Mouse (Mus musculus): ENCODE measurements around the gene Zkscan1.
"Not testable (repeated sequence)": the region's sequence is repeated elsewhere in the genome, so short reads cannot be mapped to it uniquely, and the experiment has no call there.

Zkscan1 gene

GRCm38 (mm10) chr5:138084996-138085395 is at the start of gene Zkscan1:
Gene Zkscan1 (plus strand): TSS chr5:138085084.
- DNase-seq (ENCODE audit: low spot score): peak; percentile 73

DNA sequence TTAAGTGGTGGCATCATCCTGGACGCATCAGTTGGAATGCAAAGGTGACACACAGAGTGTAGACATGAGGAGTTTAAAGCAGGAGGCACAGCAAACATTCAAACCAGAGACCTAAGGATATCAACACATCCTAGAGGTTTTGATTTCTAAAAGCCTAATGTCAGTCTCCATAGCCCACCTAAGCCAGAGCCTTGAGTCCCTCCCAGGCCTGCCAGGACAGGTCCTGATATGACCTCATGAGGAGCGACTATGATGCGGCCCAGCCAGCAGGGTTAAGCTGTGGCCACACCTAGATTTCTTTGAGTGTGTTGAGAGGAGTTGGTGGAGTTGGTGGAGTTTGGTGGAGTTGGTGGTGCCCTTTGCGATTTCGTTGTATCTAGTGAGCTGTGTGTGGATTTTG is 32.0 kb upstream of the Zkscan1 start, which contains the start of gene Smok3c:
TSS of gene Smok3c (plus strand) at position 301 of the 400 bp plus-strand sequence.
- DNase-seq (ENCODE audit: low spot score): not testable (repeated sequence)

GRCm38 (mm10) chr5:138073803-138074202 is 11.1 kb upstream of the Zkscan1 start:
- no peak for DNase-seq (ENCODE audit: low spot score)

DNA sequence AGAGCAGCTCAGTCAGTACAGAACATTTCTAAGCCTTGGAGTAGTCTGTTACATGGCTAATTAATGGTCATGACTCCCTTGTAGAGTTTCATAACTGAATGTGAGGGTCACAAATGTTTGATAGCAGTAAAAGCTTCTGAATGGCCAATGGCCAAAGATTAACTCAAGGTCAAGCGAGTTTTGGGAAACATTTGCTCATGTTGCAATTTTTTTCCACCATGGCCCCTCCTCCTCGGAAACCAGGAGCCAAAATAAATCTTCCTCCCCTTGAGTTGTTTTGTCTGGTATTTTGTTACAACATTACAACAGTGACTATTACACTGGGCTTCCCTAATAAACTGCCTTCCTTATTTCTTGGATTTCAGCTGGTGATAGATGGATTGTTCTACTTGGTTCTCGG is 9.2 kb upstream of the Zkscan1 start:
- no peak for DNase-seq (ENCODE audit: low spot score)

GRCm38 (mm10) chr5:138076148-138076547 is 8.7 kb upstream of the Zkscan1 start:
- DNase-seq (ENCODE audit: low spot score): no peak

DNA sequence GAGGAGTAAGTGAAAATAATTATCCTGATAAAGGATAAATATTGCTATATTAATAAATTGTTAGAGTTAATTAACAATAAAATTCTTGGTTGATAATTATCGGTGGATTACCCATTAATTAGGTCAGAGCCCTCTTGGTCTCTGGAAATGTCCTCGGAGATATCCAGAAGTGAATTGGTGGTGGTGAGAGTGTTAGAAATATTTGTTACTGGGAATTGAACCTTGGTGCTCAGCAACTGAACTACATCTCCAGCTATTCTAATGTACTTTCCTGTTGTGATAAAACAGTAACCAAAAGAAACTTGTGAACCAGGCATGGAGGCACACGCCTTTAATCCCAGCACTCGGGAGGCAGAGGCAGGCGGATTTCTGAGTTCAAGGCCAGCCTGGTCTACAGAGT is 4.4 kb upstream of the Zkscan1 start:
- DNase-seq (ENCODE audit: low spot score): no peak

DNA sequence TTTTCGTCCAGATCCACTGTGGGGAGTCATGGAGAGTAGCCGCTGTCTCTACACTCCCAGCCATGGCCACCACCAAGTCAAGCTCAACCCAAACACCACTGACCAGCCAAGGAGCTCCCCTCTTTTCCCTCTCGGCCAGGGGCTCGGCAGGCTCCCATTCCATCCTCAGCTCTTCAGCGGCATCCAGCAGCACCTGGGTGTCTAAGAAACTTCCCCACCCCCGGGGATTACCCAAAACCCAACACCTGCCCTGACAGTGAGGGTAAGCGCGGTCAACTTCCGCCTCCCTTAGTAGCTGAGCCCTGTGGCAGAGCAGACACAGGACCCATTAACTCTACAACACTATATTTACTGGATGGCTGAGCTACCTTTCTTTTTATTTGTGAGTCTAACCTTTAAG is 3.4 kb upstream of the Zkscan1 start:
- no peak for DNase-seq (ENCODE audit: low spot score)

DNA sequence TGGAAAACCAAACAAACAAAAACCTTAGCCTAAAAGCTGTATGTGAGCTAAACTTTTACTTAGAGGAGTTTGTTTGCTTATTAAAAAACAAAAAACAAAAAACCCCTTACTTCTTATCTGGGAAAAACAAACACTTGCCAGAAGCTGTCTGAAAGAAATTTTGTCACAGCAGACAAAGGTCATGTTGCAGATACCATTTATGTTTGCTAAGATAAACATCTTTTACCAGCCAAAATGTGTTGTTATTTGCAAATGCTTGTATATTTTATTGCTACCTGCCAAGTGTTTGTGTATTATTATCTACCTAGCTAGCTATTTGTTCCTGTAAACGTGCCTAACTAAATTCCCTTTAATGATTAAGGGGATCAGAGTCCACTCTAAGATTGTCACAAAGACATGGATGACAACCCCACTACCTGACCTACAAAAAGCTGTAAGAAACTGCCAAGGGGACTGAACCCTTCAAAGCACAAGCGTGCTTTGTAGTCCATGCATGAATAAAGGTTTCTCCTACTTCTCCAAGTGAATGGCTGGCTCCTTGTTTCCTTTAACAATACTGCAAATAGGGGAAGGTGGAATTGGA is 1.5 kb upstream of the Zkscan1 start:
- DNase-seq (ENCODE audit: low spot score): no peak

- no peak for DNase-seq (ENCODE audit: low spot score)
Measured at GRCm38 (mm10) chr5:138083936-138084335, 948 bp upstream of the Zkscan1 start.

DNA sequence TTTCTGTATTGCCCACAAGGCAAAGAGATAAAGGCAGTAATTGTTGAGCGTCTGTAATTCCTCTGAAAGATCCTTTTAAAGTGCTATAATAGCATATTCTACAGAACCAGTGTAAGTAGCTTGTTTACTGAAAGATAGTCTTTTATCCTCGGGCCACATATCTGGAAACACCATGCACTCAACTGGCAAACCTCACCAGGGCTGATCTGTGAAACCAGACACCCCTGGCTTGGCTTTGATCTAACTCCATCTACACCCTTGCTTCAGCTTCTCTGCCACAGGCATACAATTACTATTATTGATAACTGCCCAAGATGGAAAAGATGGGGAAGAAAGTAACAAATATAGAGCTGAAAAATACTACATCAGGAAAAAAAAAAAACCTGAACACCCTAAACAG is 377 bp upstream of the Zkscan1 start:
- DNase-seq (ENCODE audit: low spot score): no peak

GRCm38 (mm10) chr5:138085421-138085911 is 582 bp downstream of the Zkscan1 start:
- DNase-seq (ENCODE audit: low spot score): no peak

DNA sequence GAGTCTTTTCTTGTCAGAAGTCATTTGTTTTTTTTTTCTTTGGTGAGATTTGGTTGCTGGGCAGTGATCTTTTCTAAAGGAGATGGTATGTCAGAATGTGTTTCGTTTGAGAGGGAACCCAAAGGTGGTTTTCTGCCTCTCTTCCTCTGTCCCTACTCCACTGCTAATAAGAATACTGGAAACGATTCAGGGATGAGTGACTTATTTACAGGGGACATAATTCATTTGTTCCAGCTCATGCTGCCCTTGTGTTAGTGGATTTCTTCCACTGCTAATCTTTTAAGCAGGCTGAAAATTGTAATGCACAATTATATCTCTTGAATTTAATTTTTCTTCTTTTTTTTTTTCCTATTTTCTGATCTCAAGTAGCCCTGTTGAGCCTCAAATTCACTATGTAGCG is 2.0 kb downstream of the Zkscan1 start:
- DNase-seq (ENCODE audit: low spot score): no peak

DNA sequence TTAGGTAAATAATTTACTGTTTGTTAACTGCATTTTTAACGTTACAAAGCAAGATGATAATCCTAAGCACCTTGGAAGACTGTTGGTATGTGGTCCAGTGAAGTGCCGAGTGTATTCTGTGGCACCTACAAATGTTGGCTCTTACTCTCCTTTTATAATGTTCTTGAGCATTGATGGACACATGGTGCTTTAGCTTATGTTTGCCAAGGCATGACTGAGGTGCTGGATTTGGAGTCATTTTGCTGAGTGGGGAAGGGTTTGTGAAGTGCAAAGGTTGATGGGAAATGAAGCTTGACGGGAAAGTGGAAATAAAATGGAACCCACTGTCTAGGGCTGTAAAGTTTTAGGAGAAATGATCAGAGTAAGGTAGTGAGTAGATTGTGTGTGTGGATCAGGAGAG is 3.5 kb downstream of the Zkscan1 start:
- DNase-seq (ENCODE audit: low spot score): no peak

DNA sequence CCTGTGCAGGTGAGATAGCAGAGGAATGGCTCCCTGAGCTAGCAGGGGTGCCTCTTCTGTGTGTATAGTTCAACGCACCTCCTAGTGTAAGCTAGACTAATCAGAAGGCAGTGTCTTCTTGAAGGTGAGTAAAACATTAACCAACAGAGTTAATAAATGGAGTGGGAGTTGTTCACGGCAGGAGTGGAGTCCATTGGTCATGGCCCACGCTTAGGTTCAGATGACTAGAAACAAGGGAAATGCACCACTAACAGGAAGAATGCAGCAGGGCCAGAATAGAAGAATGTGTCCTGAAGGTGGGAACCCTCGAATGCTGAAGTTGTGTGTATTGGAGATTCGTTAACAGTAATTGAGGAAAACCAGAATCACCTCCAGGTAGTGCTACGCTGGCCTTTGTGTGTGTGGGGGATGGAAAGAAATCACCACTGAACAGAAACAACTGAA is 4.2 kb downstream of the Zkscan1 start:
- DNase-seq (ENCODE audit: low spot score): no peak

- no peak for DNase-seq (ENCODE audit: low spot score)
Measured at GRCm38 (mm10) chr5:138090271-138090670, 5.4 kb downstream of the Zkscan1 start.

- DNase-seq (ENCODE audit: low spot score): no peak
Measured at GRCm38 (mm10) chr5:138090737-138091136, 5.9 kb downstream of the Zkscan1 start.

DNA sequence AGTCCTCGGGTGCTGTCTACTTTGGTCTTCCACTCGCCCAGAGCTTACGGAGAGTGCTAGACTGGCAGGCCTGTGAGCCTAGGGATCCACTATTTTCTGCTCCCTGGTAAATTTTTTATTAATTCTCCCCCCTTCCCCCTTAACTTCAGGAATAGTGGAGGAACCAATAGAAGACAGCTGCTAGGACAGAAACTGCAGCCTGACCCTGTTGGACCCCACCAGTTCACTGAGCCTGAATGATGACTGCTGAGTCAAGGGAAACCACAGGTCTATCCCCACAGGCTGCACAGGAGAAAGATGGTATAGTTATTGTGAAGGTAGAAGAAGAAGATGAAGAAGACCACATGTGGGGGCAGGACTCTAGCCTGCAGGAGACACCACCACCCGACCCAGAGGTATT is 7.9 kb downstream of the Zkscan1 start:
- DNase-seq (ENCODE audit: low spot score): no peak

DNA sequence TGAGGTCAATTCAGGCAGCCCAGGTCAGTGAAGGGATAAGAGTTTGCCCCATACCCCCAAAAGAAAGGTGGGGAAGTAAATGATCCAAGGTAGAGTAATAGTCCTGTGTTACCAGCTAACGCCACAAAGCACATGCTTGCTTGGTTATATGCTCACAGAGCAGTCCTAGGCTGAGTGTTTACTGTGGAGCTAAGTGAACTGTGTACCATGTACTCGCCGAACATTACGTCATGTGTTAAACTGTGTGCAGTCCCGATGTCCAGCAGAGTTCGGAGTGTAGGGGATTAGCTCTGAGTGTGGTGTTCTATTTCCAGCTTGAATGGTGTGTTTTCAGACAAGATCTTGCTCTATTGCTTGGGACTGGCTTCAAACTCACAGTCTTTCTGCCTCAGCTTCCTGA is 9.6 kb downstream of the Zkscan1 start:
- no peak for DNase-seq (ENCODE audit: low spot score)

DNA sequence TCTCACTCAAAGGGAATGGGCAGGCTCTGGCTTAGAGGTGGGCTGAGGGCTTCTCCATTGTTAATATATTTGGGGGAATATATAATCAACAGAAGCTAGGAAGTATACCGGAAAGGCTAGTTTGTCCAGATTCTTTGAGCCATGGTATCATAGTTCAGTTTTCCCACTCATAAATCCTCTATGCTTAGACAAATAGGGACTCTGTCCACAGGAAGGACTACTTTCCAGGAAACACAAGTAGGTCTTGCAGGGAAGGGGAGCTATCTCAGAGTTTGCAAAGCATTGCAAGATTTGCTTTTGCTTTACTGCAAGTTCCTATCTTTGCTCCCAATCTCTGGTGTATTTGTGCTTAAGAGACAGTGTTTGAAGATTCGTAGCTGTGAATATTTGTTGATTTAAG is 20.1 kb downstream of the Zkscan1 start:
- DNase-seq (ENCODE audit: low spot score): no peak

- DNase-seq (ENCODE audit: low spot score): no peak
Measured at GRCm38 (mm10) chr5:138107130-138107529, 22.2 kb downstream of the Zkscan1 start.

DNA sequence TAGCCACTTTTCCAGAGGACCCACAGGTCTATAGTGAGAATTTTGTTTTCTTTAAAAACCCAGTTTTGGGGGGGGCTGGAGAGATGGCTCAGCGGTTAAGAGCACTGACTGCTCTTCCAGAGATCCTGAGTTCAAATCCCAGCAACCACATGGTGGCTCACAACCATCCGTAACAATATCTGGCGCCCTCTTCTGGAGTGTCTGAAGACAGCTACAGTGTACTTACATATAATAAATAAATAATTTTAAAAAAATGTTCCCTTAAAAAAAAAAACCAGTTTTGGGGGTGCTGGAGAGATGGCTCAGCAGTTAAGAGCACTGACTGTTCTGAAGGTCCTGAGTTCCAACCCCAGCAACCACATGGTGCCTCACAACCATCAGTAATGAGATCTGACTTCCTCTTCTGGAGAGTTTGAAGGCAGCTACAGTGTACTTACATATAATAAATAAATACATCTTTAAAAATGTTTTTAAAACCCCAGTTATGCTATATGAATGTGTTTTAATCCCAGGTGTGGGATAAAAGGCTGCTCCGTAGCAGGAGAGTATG is 25.0 kb downstream of the Zkscan1 start:
- DNase-seq (ENCODE audit: low spot score): not testable (repeated sequence)

GRCm38 (mm10) chr5:138116255-138117198 is 31.6 kb downstream of the Zkscan1 start, which contains the start of gene Zscan21:
Gene Zscan21 (plus strand): TSS chr5:138116903.
- peak; percentile 70 for DNase-seq (ENCODE audit: low spot score)

Data from left cerebral cortex, adult 11 months (tissue).